Mouse (Mus musculus) G1E (cell line): ENCODE results near the gene Mfsd4b3.

Source experiments
- CTCF ChIP-seq: IDR thresholded peaks from 2 replicates; pipeline ENCODE4 v1.5.1; 2012; ENCODE audit warnings: low read depth, low read length, inconsistent platforms, mixed read lengths
- GATA1 ChIP-seq: IDR thresholded peaks from 2 replicates; pipeline ENCODE4 v1.6.1; 2012; ENCODE audit warnings: borderline replicate concordance, low read length, inconsistent platforms, mixed read lengths
- TAL1 ChIP-seq: conservative IDR thresholded peaks from 2 replicates; pipeline ENCODE4 v1.6.1; 2012; ENCODE audit warnings: low read depth, low read length, inconsistent platforms, mixed read lengths

GRCm38 (mm10) chr10:39898874-39899371 lies 61.0 kb downstream of the Mfsd4b3 start, which contains the start of gene Mfsd4b4:
- TF ChIP-seq CTCF (no peak), TAL1 (no peak), GATA1 (no peak)
